Mouse (Mus musculus) natural killer cell, adult 2 months (primary cell): ENCODE measurements around the gene Ehf.

Source experiments
- DNase-seq, 2 experiments: peaks; one replicate each; pipeline ENCODE4 v3.0.0; 2022; ENCODE audit warnings: low spot score in 2 of 2

Gene Ehf

GRCm38 (mm10) chr2:103214861-103215260 lies 88.2 kb downstream of the Ehf start:
- DNase-seq: no peak

GRCm38 (mm10) chr2:103213547-103213946 lies 89.5 kb downstream of the Ehf start:
- no peak for DNase-seq
